Mouse (Mus musculus) heart, embryonic 16.5 days (tissue): ENCODE measurements at regions not wholly inside any gene's neighbourhood (a gene's known extent, or its start where the extent isn't known, plus 50 kb on each side); places are given as distances from the start of the nearest gene placed in this dataset.

Source experiments
- ATAC-seq: fragments of 200-750 bp; cut with Nextera tagmentation; replicated peaks from 2 replicates; pipeline ENCODE4 v1.8.0; 2017; ENCODE audit warnings: moderate number of reproducible peaks; ENCODE audit not compliant: insufficient read depth, low FRiP score; ENCODE audit errors: extremely low read depth
- H3K27ac ChIP-seq: fragments of 300-500 bp; sonication (generic); 2 replicates; pipeline ENCODE4 v1.5.1; 2014; ENCODE audit warnings: mild to moderate bottlenecking, low read length, control low read depth, moderate library complexity
- H3K27me3 ChIP-seq: fragments of 300-500 bp; sonication (generic); 2 replicates; pipeline ENCODE4 v1.6.1; 2014; ENCODE audit warnings: low read length, mixed read lengths; ENCODE audit not compliant: control insufficient read depth, insufficient read depth
- H3K36me3 ChIP-seq: fragments of 300-500 bp; sonication (generic); 2 replicates; pipeline ENCODE4 v1.6.1; 2014; ENCODE audit not compliant: control insufficient read depth, insufficient read depth
- H3K4me1 ChIP-seq: fragments of 300-500 bp; sonication (generic); 2 replicates; pipeline ENCODE4 v1.6.1; 2014; ENCODE audit warnings: low read length, mixed read lengths; ENCODE audit not compliant: control insufficient read depth, insufficient read depth
- H3K4me2 ChIP-seq: fragments of 300-500 bp; sonication (generic); 2 replicates; pipeline ENCODE4 v1.6.1; 2014; ENCODE audit warnings: low read depth, mild to moderate bottlenecking, control low read depth, low read length
- H3K4me3 ChIP-seq: fragments of 300-500 bp; sonication (generic); 2 replicates; pipeline ENCODE4 v1.5.1; 2014; ENCODE audit warnings: mild to moderate bottlenecking, control low read depth, low read length
- H3K9ac ChIP-seq: fragments of 300-500 bp; sonication (generic); 2 replicates; pipeline ENCODE4 v1.6.1; 2014; ENCODE audit warnings: low read length, control low read depth
- H3K9me3 ChIP-seq: fragments of 300-500 bp; sonication (generic); replicated peaks from 2 replicates; pipeline ENCODE4 v1.6.1; 2016; ENCODE audit warnings: low read length; ENCODE audit not compliant: control insufficient read depth
- WGBS: fragments of 180-500 bp; shearing (Covaris S2); extraction: QIAGEN DNeasy Blood & Tissue Kit; methylation state at CpG from one replicate; pipeline ENCODE4 v1.1.7; 2014; 5-methylcytosine and 5-hydroxymethylcytosine counted together

- H3K4me1 ChIP-seq, result no peaks in the 10 kb centered on the region
- no peak overlapping the region for H3K27ac ChIP-seq
- no peak overlapping the region for H3K9ac ChIP-seq
- no peak overlapping the region for H3K4me3 ChIP-seq
- H3K27me3 ChIP-seq, result no peaks in the 10 kb centered on the region
- no peak for ATAC-seq
- H3K36me3 ChIP-seq, result no peaks in the 10 kb centered on the region
- 68% methylated on average over 13 of the region's 13 CpGs for WGBS
- H3K4me2 ChIP-seq, result no peak overlapping the region
- no peaks in the 10 kb centered on the region for H3K9me3 ChIP-seq
These were observed 63.4 kb downstream of the Irx2 start for GRCm38 (mm10) chr13:72691783-72692729.

DNA sequence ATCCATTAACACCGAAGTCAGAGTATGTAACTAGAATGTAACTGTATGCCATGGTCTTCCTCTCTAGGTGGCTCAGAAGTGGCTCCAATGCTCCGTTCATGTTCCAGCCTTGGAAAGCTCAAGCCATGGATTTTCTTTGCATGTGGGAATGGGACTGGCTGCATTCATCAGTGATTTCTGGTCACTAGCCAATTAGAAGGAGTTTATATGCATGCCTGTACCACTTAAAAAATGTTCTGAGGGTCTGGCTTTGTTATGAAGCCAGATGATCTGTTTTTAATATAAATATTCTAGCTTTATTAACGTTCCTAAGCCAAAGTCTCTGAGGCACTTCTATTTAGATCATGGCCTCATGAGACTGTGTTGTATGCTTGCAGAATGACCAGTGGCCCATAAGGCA, 78.8 kb downstream of the Irx2 start:
- no peak for ATAC-seq
- H3K4me3 ChIP-seq, result no peak overlapping the region
- 0 out of 2 replicates have a peak, but pooled peaks cover 2% of the 10 kb centered on the region for H3K4me1 ChIP-seq
- no peaks in the 10 kb centered on the region for H3K9me3 ChIP-seq
- H3K9ac ChIP-seq, result no peak overlapping the region
- H3K27me3 ChIP-seq, result no peaks in the 10 kb centered on the region
- H3K36me3 ChIP-seq, result no peaks in the 10 kb centered on the region
- H3K4me2 ChIP-seq, result no peak overlapping the region
- H3K27ac ChIP-seq, result no peak overlapping the region
- 68% methylated on average over 3 of the region's 3 CpGs for WGBS

DNA sequence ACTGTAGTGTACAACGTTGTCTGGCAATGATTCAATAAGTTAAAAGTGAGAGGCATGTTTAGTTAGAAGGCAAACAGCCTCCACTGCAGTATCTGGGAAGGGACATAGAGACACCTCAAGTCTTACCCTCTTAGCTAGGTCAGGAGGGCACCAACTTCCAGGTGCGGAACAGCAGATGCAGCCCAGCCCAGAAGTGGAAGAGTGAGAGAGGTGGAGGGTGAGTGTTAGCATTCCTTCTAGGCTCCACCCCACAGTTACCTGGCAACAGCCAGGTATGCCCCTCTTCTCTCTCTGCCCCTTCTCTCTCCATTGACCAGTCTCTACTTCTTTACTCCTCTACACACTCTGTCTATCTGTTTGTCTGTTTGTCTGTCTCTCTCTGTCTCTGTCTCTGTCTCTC, 80.1 kb downstream of the Irx2 start:
- Histone ChIP-seq H3K27me3 (no peaks in the 10 kb centered on the region), H3K4me3 (no peak overlapping the region), H3K9ac (no peak overlapping the region), H3K9me3 (no peaks in the 10 kb centered on the region), H3K4me2 (no peak overlapping the region), H3K36me3 (no peaks in the 10 kb centered on the region), H3K27ac (no peak overlapping the region), H3K4me1 (0 out of 2 replicates have a peak, but pooled peaks cover 2% of the 10 kb centered on the region)
- no peak for ATAC-seq
- 72% methylated on average over 2 of the region's 2 CpGs for WGBS

DNA sequence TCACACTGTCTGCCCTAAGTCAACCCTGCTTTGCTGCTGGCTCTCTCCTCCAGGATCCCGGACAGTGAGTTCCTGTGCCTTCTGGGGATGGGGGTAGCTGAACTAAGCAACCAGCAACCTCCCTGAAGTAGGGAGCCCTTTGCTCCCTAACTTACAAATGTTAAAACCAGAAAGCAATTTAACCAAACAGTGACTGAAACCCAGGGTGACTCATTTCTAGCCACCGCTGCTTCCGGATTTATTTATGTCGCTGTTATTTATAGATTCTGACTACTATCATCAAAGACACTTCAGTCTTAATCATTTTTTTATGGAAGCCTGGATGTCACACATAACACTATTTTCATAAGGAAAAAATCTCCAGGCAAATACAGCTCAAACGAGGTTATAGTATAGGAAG, 81.4 kb downstream of the Irx2 start:
- H3K4me2 ChIP-seq, result no peak overlapping the region; the same call in 1 of the 2 replicates
- H3K9me3 ChIP-seq, result no peaks in the 10 kb centered on the region
- no peak for ATAC-seq
- H3K4me3 ChIP-seq, result no peak overlapping the region
- 0 out of 2 replicates have a peak, but pooled peaks cover 2% of the 10 kb centered on the region for H3K4me1 ChIP-seq
- no peaks in the 10 kb centered on the region for H3K27me3 ChIP-seq
- no peak overlapping the region for H3K9ac ChIP-seq
- H3K36me3 ChIP-seq, result no peaks in the 10 kb centered on the region
- no peak overlapping the region for H3K27ac ChIP-seq
- 43% methylated on average over 5 of the region's 5 CpGs for WGBS

- Histone ChIP-seq H3K36me3 (no peaks in the 10 kb centered on the region), H3K27ac (no peak overlapping the region), H3K27me3 (no peaks in the 10 kb centered on the region), H3K9me3 (no peaks in the 10 kb centered on the region), H3K4me1 (0 out of 2 replicates have a peak, but pooled peaks cover 2% of the 10 kb centered on the region), H3K4me3 (no peak overlapping the region), H3K4me2 (no peak overlapping the region), H3K9ac (no peak overlapping the region)
- WGBS, result 64% methylated on average over 8 of the region's 8 CpGs
- ATAC-seq, result no peak
These were observed 82.5 kb downstream of the Irx2 start for GRCm38 (mm10) chr13:72711136-72711535.

DNA sequence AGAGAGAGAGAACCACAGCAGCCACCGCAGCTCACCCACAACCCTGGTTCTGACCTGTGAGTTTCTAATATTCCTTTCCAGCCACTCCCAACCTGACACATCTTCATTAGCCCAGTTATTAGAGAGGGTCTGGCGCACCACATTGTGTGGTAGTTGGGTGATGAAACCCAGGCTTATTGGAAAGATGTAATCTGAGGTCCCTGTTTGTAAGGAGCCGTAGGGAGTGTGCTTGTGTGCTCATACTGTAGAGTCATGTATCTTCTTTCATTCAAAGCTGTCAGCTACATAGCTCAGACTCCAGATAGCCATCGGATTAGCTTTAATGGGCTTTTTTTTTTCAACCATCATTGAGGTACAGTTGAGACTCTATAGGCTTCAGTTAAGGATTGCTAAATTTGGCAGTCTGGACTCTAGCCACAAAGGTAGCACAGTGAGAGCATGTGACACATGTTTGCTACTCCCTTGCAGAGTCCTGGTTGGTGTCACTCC, 83.3 kb downstream of the Irx2 start:
- Histone ChIP-seq H3K36me3 (no peaks in the 10 kb centered on the region), H3K4me2 (no peak overlapping the region), H3K9me3 (no peaks in the 10 kb centered on the region), H3K9ac (no peak overlapping the region), H3K4me3 (no peak overlapping the region), H3K27ac (no peak overlapping the region), H3K27me3 (no peaks in the 10 kb centered on the region), H3K4me1 (0 out of 2 replicates have a peak, but pooled peaks cover 2% of the 10 kb centered on the region)
- WGBS, result 59% methylated on average over 4 of the region's 4 CpGs
- ATAC-seq, result no peak

DNA sequence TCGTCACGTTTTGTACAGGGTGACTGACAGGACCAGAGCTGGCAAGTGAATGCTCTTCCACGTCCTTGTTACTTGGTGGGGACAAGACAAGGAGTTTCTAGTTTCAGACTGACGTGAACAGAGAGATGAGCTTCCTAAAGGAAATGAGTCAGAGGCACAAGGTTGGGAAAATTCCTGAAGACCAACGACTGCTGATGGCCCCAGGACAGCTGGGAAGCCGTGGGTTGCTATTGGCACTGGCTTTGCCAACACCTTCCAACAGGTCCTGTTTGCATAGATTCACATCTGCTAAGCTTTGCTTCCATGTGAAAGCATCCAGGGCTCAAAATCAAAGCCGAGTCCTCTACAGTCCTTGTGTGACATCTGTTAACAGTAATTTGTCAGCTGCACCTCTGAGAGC, 86.2 kb downstream of the Irx2 start:
- no peak for ATAC-seq
- 0 out of 2 replicates have a peak, but pooled peaks cover 2% of the 10 kb centered on the region for H3K4me1 ChIP-seq
- H3K27ac ChIP-seq, result no peak overlapping the region
- H3K27me3 ChIP-seq, result no peaks in the 10 kb centered on the region
- no peak overlapping the region for H3K4me3 ChIP-seq
- no peak overlapping the region for H3K9ac ChIP-seq
- H3K4me2 ChIP-seq, result no peak overlapping the region
- no peaks in the 10 kb centered on the region for H3K9me3 ChIP-seq
- no peaks in the 10 kb centered on the region for H3K36me3 ChIP-seq
- WGBS, result 42% methylated on average over 7 of the region's 7 CpGs

- Histone ChIP-seq H3K4me2 (no peak overlapping the region), H3K9ac (no peak overlapping the region), H3K36me3 (no peaks in the 10 kb centered on the region), H3K4me3 (no peak overlapping the region), H3K9me3 (no peaks in the 10 kb centered on the region), H3K27me3 (no peaks in the 10 kb centered on the region), H3K27ac (no peak overlapping the region), H3K4me1 (no peaks in the 10 kb centered on the region)
- 63% methylated on average over 6 of the region's 6 CpGs for WGBS
- ATAC-seq, result no peak
These were observed 87.5 kb downstream of the Irx2 start for GRCm38 (mm10) chr13:72715959-72716680.

DNA sequence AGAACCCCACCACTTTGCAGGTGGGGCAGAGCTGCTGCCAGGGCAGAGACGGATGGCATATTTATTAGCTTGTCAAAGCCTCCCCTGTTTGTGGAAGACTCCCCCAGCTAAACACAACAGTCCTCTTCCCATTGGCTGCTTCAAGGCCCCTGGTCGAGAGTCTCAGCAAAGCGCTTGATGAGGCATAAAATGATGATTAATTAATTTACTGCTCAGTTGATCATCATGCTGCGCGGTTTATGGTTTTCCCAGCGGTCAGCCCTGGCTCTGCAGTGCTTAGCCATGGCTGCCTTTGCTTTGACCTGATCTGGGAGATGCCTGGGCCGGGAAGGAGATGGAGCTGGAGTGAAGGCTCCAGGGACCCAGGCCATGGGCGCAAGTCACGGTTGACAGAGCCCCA, 98.5 kb downstream of the Irx2 start:
- Histone ChIP-seq H3K4me1 (no peaks in the 10 kb centered on the region), H3K36me3 (no peaks in the 10 kb centered on the region), H3K27me3 (no peaks in the 10 kb centered on the region), H3K9ac (no peak overlapping the region), H3K9me3 (no peaks in the 10 kb centered on the region), H3K27ac (no peak overlapping the region), H3K4me3 (no peak overlapping the region), H3K4me2 (no peak overlapping the region)
- WGBS, result 81% methylated on average over 9 of the region's 9 CpGs
- no peak for ATAC-seq
